Mouse (Mus musculus) R1 (cell line): Measurements from ENCODE around the gene Sass6.
A peak's percentile ranks its signal among the peaks of the same experiment; 100 is the strongest.

Experiments
- DNase-seq: peaks from one replicate; pipeline ENCODE4 v3.0.0-alpha.2; 2018; ENCODE audit warnings: low read depth, low spot score

Sass6 gene

GRCm38 (mm10) chr3:116662463-116662863 lies 67.7 kb downstream of the Sass6 start, which contains the start of gene Mfsd14a:
TSS of gene Mfsd14a (minus strand) at chr3:116662677.
- DNase-seq: peak; percentile 93

GRCm38 (mm10) chr3:116664281-116664680 lies 69.5 kb downstream of the Sass6 start:
- peak; percentile 82 for DNase-seq
